Mouse (Mus musculus) gastrocnemius, postnatal 4 days (tissue): ENCODE data around the gene Gm10271. TPM values are rescaled to one million over a fixed set of nuclear protein-coding genes. Genes with fewer than 3 reads are reported as not detected.

ENCODE experiments used
- DNase-seq, 2 experiments: peaks; one replicate each; pipeline ENCODE4 v3.0.0; 2021 to 2022; ENCODE audit warnings: low spot score in 2 of 2, mixed read lengths in 2 of 2
- total RNA-seq, 2 experiments: library from RNA; stranded (reverse); gene quantifications; 2 replicates each; pipeline ENCODE4 v1.2.3; 2021

The Gm10271 gene
- total RNA-seq, 2 experiments from 2014 or later: not detected

DNA sequence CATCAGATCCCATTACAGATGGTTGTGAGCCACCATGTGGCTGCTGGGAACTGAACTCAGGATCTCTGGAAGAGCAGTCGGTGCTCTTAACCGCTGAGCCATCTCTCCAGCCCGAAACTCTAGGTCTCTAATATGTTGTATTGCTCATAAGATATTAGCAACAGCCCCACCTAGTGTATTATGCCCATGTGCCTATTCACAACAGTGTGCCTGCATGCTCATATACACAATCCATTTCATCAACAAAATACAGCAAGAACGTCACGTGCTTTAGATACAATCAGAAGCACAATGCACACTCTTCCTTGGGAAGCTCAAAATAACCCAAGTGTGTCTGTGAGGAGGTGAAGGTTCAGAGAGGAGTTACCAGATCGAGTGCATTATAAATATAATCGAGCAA lies 38.6 kb downstream of the Gm10271 start:
- DNase-seq: no peak

DNA sequence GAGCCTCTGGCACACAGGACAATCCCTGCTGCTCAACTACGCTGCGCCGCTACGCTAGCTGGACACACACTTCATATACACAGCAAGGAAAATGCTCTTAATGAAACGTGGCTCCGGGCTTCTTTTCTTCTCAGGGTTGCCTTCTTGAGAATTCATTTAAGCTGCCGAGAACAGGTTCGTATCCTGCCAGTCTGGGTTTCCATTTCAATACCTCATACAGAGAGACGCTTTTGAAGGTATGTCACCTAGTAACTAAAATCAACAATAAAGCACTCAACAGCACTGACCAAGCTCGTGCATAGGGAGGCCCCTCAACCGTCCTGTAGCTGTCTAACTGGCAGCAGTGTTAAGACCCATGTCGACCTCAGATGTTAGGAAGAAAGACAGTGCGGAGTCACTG lies 40.0 kb downstream of the Gm10271 start:
- no peak for DNase-seq

DNA sequence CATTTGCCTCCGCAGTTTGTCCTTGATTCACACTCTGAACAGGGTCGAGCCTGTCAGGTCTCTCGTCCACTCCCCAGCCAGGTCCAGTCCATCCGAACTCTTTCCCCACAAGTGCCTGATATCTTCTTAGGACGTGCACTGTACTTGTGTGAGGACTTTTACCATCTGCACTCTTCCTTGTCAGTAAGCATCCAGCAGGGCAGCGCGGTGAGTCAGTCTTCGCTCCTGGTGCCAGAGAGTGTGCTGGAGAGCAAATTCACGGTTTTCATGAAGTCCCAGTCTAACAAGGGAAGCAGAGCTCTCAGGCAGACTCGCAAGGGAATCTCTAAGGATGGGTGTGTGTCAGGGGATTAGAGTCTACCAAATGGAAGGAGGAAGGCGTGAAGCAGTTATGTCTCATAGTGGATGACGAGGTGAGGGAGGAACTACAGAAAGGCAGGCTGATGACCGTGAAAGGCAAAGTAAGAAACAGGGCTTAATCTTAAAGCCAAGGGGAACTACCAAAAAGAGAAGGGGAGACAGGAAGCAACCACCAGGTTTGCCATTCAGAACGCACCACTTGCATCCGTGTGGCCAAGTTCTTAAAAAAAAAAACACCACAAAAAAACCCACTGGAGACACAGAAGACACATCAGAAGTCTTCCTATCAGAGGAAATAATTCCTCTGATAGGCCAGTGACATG lies 40.8 kb downstream of the Gm10271 start:
- DNase-seq: no peak

DNA sequence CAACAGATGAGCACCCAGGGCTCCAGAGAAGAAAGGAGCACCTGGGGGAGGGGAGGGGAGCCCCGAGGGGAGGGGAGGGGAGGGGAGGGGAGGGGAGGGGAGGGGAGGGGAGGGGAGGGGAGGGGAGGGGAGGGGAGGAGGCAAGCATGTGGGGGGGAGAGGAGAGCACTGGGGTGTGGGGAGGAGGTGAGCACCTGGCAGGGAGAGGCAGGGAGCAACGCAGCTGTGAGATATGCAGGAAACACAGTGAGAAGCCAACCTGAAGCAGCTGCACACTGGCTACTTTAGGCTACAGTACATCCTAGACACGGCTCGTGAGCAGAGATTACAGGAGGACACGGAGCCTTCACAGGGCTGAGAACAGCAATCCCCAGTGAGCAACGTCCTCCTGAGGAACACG lies 41.5 kb downstream of the Gm10271 start:
- DNase-seq: no peak

DNA sequence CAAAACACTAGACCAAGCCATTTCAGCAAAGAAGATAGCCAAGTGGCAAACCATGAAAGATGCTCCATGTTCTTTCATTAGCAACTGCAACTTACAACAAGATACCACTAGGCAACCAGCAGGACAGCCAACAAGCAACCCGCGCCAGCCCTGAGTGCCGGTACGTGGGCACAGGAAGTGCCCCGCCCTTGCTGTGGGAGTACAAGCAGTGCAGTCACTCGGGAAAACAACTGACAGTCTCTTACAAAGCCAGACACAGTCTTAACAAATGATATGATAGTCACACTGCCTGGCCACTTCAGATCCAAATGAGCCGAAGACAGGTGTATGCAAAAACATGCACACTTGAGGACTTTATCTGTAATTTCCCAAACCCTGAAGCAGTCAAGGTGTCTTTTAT lies 41.9 kb downstream of the Gm10271 start:
- DNase-seq: no peak

DNA sequence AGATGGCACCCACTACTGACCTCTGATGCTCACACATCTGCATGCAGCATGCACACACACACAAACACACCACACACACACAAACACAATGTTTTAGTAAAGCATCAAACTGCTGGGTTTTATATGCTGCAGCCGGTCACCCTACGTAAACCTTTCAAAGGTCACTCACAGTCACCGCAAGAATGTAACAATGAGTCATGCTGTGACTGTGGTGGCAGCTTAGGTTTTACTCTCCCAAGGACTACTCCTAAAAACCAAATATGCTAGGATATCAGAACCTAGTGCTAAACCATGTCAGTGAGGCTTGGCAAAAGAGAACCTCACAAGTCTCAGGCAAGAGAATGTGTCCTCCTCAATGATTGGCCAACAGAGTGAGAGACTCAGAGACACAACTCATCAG lies 43.6 kb downstream of the Gm10271 start:
- DNase-seq: no peak

DNA sequence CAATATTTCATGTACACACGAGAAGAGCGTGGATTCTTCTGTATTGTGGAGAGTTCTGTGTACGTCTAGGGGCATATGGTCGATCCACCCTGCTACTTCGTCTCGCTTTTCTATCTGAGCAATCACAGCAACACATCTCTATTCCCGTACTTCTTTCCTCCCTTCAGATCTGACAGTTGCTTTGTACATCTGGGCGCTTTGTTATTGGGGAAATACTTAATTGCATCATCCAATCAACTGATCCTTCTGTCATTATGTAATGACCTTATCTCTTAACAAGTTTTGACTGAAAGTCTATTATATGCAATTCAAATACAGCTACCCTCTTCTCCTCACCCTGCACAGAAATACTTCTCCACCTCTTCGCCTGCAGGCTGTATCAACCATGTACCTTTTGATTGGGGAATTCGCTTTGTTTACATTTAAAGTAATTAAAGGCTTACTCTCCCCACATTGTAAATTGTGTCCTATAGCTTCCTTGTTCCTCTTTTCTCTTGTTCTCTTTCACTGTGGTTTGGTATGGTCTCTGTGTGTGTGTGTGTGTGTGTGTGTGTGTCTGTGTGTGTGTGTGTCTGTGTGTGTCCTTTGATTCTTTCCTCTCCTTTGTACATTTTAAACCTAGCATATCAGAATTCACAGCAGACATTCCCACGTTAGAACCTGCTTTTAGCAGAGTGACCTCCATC lies 45.8 kb downstream of the Gm10271 start:
- DNase-seq: no peak

DNA sequence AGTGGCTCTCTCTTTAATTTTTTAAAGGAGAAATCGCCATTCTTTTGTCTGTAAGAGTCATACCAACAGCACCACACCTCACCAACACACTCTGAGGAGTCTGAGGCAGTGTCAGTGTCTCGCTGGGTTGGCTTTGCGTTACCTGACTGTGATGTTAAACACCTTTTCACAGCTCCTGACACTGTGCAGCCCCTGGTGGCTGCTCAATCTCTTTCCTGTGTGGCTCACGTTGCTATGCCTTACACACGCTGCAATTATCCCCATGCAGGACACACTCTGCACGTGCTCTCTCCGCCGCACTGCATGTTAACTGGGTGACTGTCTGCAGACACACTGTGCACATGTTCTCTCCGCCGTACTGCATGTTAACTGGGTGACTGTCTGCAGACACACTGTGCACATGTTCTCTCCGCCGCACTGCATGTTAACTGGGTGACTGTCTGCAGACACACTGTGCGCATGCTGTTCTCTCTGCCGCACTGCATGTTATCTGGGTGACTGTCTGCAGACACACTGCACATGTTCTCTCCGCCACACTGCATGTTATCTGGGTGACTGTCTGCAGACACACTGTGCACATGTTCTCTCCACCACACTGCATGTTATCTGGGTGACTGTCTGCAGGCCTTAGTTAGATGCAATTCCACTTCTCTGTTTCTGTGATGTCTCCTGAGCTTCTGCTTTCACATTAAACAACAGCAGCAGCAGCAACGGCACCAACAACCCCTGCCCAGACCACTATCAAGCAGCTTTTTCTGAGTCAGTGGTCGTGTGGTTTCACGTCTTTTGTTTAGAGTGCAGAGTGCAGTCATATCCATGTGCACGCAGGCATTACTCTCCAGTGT lies 48.5 kb downstream of the Gm10271 start:
- no peak for DNase-seq

DNA sequence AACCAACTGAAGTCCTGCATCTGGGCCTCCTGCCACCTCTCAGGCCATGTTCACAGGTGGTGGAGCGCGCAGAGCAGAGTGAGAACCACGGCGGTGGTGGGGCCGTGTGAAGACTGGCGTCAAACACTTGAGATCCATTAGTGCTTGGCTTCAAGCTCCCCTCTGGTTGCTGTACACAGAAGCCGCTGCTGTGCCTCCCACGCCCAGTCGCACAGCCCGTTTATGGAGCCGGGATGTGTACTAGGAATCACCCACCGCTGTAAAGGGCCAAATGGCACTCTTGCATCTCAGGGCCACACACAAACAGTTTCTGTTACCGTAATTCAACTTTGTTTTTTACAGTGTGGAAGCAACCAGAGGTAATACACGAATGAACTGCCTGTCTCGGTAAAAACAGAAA lies 50.2 kb downstream of the Gm10271 start:
- no peak for DNase-seq

DNA sequence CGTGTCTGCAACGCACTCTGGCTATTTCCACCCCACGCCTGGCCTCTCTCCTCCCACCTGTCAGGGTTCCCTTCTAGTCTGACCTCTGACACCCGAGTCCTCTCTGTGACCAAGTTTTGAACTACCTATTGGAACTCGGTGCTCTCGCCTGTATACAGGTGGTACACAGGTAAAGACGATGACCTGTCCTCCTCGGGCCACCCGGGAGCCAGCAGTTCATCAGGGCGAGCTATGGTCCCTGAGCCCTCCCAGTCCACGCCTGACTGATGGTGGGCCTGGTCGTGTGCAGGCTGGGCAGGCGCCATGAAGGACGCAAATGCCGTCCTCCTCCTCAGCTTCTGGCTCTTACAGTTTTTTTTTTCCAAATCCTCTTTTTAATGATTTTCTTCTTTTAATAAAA lies 51.0 kb downstream of the Gm10271 start:
- DNase-seq: no peak

DNA sequence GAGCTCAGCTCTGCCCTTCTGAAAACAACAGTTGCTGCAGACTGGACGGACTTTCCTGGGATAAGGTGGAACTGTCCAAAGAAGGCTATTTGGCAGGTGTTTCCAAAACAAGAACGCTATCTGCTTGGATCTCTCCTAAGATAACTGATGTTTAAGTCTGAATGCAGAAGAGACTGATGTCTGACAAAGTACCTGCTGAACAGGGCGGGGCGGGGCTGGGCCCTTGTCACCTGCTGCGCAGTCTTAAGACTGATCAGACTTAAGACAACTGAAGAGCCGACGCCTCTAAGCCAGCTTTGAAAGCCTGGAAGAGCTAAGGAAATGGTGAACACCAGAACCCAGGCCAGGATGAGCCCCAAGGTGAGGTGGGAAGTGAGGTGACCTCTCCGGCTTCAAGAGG lies 51.8 kb downstream of the Gm10271 start:
- DNase-seq: no peak

DNA sequence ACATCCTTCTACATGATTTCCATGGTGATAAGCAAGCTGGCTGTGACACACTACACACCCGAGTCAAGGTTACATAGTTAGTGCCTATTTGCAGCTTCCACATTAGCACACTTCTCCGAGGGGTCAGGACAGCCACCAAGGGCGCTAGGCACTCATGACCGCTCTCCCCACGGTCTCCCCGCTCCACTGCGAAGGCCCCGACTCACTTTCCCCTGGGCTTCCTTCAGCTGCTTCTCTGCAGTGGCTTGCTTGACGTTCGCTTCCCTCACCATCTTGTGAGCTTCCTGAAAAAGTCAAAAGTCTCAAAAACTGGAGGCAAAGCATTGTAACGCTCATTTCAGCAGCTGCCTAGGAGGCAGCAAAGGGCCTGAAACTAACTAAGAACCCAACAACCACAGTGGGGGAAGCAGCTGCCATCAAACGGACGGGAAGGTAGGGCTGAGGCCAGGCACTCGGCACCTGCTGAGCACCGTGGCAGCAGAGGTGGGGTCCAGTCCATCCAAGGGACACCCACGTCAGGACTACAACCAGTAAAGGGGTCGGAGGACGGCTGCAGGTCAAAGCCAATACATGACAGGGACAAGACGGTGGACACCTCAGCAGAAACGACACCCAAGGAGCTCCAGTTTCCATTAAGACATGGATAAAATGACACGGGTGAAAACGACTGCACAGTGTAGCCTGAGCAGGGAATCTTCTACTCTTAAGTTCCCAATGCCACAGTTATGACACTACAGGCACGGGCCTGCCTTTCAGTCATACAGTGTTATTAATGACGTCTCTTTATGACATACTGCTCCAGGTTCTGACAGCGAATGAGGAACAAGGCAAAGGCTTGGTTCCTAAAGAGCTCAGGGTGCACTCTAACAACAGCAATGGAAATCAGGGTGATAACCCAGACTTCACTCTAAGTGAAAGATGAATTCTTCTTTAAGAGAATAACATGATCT lies 52.8 kb downstream of the Gm10271 start:
- no peak for DNase-seq

DNA sequence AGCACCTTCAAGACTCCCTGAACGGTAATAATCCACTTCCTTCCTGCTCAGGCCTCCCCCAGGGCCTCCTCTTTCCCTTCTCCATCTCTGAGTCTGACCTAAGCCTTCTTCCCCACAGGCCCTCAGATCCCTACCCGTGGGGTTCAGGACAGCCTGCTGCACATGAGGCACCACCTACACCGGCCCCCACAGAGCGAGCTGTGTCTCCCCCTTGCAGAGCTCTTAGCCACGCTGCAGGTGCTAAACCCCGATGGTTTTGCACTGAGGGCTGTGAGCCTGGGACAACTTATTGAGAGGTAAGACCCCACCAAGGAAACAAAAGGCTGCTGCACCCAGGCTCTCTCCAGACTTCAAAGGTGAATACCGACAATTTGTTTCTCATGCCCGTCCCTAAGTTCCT lies 55.8 kb downstream of the Gm10271 start:
- no peak for DNase-seq

DNA sequence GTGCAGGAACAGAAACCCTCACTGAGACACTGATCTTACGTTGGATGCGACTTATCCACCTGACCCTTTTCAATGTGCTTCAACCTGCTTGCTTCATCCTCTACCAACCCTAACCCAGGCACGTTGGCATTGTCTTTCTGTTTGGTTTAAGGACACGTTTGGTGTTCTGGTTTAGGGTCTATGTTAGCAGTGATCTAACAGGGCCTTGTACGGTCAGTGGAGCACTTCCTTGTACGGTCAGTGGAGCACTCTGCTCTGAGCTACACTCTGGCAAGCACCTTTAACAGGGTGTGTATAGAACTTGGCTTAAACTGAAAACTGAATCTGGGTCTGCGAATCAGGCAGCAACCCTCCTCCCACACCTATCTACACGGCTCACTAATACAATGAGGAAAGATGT lies 57.1 kb downstream of the Gm10271 start:
- DNase-seq: no peak

DNA sequence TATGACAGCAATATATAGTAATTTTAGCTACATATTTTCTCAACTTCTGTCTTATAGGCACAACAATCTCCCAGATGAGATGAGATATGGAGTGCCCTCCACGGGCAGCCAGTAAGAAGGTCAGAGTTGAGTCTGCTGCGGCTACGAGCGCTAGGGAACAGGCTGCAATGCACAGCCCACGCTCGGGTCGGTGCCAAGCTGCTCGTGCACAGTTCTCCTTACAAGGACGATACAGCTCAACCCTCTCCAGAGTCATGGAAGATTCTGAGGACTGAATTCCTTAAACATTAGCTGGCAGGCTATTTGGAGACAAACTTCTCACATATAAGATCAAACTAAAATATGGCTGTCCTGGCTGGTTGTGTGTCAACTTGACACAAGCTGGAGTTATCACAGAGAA lies 57.8 kb downstream of the Gm10271 start:
- no peak for DNase-seq

DNA sequence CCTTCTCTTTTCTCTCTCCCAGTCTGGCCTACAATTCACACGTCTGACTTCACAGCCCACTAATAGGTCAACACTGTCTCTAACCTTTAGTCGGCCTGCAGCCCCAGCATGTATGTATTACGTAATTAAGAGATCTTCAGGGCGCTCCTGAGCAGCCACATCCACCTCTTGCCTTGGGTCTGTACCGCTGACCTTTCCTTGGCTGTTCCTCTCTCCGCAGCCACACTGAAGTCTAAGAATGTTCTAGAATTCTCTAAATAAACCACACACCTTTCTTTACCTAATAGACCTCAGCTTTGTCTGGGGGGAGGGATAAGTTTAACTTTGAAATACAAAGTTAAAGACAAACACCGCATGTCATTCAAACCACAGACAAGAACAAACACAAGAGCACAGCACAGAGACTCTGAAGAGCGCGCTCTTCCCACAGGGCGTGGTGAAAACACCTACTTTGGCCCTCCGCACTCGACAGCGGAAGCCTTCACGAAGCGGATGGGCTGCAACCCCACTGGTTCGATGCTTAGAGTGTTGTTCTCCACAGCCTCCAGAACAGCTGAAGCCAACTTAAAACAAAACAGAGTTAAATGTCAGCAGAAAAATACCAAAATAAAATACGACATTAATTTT lies 58.6 kb downstream of the Gm10271 start:
- DNase-seq: no peak

DNA sequence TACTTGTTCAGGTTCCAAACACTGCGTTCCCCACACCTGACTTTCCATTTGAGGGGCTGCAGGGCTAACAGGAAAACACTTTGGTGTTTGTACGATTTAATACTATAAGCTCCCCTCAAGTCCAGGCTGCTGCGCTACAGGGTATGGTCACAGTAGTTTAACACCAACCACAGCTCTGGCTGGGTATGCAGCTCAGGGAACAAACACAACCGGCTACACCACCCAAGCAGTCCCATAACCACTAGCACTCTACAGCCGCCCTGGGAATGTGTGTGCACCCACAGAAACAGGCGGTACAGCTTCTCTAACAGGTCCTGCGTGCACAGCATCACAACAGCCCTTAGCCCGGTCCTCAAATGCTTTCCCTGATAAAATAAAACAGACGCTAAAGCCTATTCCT lies 59.6 kb downstream of the Gm10271 start:
- DNase-seq: no peak

DNA sequence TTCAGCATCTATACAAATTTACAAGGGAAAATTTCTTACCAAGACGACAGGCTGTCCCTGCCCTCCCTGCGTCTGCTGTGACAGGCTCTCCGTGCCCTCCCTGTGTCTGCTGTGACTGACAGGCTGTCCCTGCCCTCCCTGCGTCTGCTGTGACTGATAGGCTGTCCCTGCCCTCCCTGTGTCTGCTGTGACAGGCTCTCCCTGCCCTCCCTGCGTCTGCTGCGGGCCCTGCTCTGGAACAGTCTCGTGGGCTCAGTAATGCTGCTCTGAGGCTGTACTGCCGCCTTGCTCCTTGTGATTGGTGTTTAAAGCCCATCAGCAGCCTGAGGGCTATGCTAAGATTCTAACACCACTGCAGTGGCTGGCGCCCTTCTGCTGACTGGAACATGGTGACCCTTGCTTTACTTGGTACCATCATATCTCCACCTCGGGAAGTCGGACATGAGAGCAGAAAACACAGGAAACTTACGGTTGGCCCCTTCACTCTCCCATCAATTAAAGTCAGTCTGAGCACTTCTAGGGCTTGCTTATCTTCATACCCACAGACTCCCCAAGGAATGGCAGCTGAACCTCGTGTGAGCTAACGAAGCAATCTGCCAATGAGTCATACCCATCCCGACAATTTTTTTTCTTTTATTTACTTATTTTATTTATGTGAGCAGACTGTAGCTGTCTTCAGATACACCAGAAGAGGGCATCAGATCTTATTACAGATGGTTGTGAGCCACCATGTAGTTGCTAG lies 63.3 kb downstream of the Gm10271 start:
- no peak for DNase-seq
